Mouse (Mus musculus) erythroblast, embryonic 14.5 days (primary cell): ENCODE data around the gene Ypel3.

Experiments used
- GATA1 ChIP-seq: IDR thresholded peaks from 2 replicates; pipeline ENCODE4 v1.6.1; 2012; ENCODE audit warnings: low read length, inconsistent platforms, mixed read lengths
- TAL1 ChIP-seq: IDR thresholded peaks from 3 replicates; pipeline ENCODE4 v1.6.1; 2012; ENCODE audit warnings: low read length, inconsistent platforms, mixed read lengths

- TF ChIP-seq TAL1 (no peak), GATA1 (no peak)
These were observed 9.8 kb upstream of the Ypel3 start for GRCm38 (mm10) chr7:126767001-126767400.
